Mouse (Mus musculus) ovary, adult 18-20 months (tissue): Measurements from ENCODE around the gene Sart1.
"Not testable (repeated sequence)": the region's sequence is repeated elsewhere in the genome, so short reads cannot be mapped to it uniquely, and the experiment has no call there.

Source experiments
- DNase-seq: peaks from one replicate; pipeline ENCODE4 v3.0.0; 2022; ENCODE audit warnings: low spot score, mixed read lengths

The Sart1 gene

GRCm38 (mm10) chr19:5370932-5371331 lies 17.6 kb downstream of the Sart1 start:
- no peak for DNase-seq

GRCm38 (mm10) chr19:5367455-5367854 lies 21.0 kb downstream of the Sart1 start:
- DNase-seq, result no peak

- no peak for DNase-seq
These were observed 21.5 kb downstream of the Sart1 start, which contains the start of gene Banf1 for GRCm38 (mm10) chr19:5367053-5367359. TSS of gene Banf1 (minus strand) at chr19:5367168.

DNA sequence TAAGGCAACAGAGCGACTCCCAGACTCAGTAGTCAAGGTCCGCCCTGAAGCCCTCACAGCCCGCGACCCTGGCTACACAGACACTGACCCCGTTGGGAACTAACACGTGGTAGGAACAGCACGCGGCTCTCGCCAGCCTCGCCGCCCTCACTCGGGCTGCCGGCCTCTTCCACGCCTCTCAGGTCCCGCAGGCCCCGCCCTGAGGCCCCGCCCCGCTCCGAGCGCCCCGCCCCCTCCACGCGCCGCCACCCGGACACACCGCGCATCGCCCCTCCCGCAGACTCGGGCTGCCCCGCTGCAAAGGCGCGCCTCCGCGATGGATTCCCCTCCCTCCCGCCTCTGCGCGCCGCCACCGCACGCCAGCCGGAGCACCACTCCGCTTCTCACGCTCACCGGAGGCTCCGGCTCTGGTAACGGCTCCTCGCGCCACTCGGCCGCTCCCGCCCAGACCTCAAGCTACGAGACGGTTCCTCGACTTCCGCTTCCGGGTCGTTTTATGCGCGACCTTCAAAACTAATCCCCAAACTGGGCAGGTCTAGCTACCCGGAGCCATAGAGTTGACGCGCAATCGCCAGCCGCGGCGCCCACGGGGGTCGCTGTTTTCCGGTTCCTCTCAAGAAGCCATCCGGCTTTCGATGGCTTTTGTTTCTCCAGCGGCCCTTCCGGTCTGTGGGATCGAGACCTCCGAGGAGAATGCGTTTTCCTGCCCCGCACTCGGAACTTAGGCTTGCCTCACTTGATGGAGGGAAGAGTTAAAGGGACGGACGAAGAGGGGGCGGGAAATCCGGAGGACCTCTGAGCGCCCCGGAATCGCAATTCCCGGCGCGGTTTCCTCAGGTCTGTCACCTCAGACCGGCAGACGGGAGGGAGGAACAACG lies 22.1 kb downstream of the Sart1 start, which contains the start of gene Eif1ad:
Eif1ad (plus strand) TSS at position 567 of the 878 bp plus-strand sequence.
- peak; percentile 88 for DNase-seq

DNA sequence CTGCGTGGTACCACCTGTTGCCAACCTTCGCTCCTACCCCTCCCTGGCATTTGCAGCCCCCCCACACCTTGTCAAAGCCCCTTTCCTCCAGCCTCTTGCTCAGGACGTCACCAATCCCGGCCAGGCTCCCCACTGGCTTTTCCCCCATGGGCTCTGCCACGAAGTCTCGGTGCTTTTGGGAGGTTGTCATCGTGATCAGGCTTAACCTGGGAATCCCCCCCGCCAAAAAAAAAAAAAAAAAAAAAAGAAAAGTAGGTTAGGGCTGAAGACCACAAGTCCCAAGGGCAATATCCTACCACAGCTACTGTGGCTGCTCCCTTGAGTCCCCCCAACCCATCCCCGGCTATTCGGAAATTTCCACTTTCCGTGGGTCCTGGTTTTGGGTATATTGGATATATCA lies 22.8 kb downstream of the Sart1 start:
- no peak for DNase-seq

DNA sequence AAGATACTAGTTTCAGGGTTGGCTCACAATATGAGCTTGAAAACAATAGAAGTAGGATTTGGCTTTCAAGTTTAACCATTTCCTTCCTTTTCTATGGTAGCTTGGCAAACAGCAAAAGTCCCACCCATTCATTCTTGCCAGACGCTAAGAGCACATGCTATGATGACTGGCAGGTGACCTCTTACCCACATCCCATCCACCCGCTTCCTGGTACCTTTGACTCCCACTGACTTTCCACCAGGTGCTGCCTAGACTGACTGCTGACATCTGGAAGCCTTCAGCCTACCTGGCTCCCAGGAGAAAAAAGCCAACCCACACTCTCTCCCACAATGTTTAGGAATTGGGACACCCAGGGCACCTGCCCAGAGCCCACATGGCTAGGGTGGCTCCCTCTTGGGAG lies 24.4 kb downstream of the Sart1 start:
- DNase-seq, result no peak

GRCm38 (mm10) chr19:5362186-5362585 lies 26.3 kb downstream of the Sart1 start:
- no peak for DNase-seq

GRCm38 (mm10) chr19:5356080-5356479 lies 32.4 kb downstream of the Sart1 start:
- no peak for DNase-seq

- DNase-seq, result no peak
These were observed 34.9 kb downstream of the Sart1 start for GRCm38 (mm10) chr19:5353609-5354008.

- not testable (repeated sequence) for DNase-seq
These were observed 39.0 kb downstream of the Sart1 start, which contains the start of gene Cst6 for GRCm38 (mm10) chr19:5349502-5349873. TSS of gene Cst6 (minus strand) at chr19:5349574.

DNA sequence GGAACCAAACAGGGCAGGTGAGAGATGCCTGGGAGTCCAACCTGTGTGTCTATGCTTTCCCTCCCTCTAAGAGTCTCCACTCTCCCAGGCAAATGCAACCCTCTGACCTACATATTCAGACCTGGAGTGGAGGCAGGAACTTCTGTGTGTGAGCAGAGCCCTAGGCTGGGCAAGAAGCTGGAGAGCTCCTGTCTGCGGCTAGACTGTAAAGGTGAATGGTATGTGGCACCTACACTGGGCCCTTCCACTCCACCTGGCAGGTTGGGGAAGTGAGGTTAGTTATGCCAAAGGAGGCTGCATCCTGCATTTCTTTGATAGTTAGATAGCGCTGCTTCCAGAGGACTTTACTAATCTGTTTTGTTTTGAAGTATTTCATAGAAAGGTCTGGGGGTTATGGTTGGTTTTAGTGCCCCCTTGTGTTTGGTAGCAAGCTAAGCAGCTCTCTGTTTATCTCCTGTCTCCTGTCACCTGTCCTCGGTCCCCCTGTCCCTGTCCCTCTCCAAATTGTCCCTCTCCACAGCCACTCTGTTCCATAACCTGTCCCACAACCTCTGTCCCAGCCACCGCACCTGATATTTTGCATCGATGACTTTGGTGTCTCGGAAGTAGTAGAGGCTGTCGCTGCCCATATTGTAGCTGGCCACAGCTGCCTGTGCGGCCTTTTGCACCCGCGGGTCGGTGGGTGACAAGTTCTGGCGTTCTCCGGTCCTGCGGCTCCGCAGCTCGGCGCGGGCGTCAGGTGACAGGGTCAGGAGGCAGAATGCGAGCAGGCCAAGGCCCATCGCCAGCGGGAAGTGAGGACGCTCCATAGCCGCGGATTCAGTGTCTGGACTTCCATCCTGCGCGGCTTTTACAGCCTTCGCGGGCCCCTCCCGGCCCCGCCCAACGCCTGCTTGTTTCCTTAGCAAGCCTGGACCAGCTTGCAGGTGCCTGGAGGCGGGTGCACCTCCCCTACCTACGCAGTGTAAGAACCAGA lies 39.7 kb downstream of the Sart1 start:
- DNase-seq, result no peak

DNA sequence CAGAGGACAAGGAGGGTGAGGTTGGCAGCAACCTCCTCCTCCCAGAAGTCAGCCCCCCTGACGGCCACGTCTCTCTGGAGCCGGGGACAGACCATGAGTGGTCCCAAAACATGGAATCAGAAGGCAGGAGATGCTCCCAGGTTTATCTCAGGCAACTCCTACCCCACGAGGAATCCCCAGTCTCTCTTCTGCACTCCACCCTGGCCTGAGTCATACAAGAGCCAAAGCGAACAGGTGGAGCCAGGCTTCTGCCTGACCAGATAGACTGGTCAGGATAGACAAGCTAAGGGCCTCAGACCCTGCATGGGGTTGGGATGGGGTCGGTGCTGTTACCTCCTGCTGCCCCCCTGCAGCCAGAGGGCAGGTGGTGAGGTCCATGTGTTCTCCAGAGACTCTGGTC lies 40.4 kb downstream of the Sart1 start:
- no peak for DNase-seq

DNA sequence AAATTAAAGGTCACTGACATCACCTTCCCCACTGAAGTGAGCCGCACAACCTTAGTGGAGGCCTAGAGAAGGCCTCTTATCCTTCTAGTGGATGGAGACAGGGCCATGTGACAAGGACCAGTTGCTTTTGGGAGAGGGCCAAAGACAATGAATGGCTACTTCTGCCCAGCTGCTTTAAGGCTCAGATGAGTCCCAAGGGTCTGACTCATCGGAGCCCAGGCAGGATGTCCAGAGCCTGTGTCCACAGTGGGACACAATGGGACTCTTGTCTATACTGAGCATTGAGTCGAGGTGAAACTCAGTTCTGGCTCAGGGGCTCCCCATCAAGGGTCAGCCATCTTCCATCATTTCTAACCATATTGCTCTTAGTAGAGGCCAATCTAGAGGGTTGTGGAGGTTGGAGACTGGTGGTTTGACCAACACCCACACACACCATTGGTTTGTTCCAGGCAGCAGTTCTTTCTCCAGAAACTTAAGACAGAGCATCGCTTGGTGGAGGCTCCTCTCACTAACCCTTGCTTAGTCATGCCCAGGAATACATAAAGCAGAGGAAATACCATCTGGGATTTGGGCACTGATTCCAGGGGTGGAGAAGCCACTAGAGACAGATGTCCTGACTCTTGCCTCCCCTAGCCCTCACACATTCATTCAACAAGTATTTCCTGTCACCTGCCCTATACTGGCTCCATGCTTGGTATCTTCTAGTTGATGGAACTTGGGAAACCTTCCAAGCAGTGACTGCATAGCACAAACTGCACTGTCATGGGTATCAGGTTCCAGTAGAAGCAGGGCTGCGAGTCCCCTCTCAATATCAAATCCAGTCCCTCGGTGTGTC lies 43.0 kb downstream of the Sart1 start:
- no peak for DNase-seq

- DNase-seq, result no peak
These were observed 47.1 kb downstream of the Sart1 start for GRCm38 (mm10) chr19:5341360-5341759.

DNA sequence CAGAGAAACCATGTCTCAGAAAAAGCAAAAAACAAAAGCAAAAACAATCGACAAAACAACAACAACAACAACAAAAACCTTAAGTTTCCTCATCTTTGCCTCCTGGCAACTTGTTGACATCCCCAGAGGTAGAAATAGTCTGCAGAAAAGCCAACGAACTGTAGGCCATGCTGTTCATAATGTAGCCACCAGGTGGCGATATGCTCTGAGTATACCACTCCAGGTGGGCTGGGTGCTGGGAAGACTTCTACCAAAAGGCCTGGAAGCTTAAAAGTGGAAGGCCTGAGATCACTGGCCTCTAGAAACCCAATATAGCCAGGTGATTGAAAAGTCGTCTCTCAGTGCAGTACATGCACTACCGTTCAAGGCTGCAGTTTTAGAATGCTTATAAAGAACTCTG lies 50.5 kb downstream of the Sart1 start:
- DNase-seq, result peak; percentile 32

- DNase-seq, result no peak
These were observed 53.1 kb downstream of the Sart1 start, which contains the start of gene Catsper1 for GRCm38 (mm10) chr19:5335441-5335840. TSS of gene Catsper1 (plus strand) at chr19:5335741.

- DNase-seq, result no peak
These were observed 53.8 kb downstream of the Sart1 start for GRCm38 (mm10) chr19:5334741-5335140.

- no peak for DNase-seq
These were observed 60.5 kb downstream of the Sart1 start for GRCm38 (mm10) chr19:5327970-5328369.
